ENCODE assay signal across 10 mouse cellular contexts in the genomic region with DNA sequence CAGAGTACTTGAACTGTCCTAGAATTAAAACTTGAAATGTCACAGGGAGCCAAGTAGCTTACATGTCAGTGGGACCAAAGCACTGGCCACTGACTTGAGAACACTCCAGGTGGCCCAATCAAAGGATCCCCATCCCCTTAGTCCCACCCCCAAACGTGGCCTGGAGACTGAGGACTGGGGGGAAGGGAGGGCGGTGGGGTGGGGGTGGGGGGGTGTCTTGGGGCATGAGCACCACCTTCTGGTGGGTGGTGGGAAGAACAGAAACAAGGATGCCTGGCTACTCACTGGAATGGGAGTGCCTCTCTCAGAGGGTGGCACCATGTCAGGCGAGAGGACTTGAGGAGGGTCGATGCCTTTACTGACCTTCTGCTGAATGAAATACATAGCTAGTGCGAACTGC. TPM values are rescaled to one million over a fixed set of nuclear protein-coding genes. Genes with fewer than 3 reads are reported as not detected.
DNase-seq lines count a peak whose midpoint lies in the region; ATAC-seq and TF ChIP-seq lines count a peak whose summit lies in the region.
"Had no signal": no experiment of that assay in that cellular context is flagged by ENCODE, and none has a peak within 500 bp of the region (broad histone marks: within the 10 kb centered on the region; RNA-seq: fewer than 3 reads in every experiment).

No protein-coding gene starts in this region.

- TF ChIP-seq EP300 in MEL (IDR thresholded peaks at IDR 0.05; ENCODE audit: low read depth in 1 of 2, low read length in 2 of 2): no peak

- peaks cover 33% of the 10 kb centered on the region for H3K36me3 ChIP-seq in hindbrain, embryonic 11.5 days (ENCODE audit: control insufficient read depth, insufficient read depth, low read length)
- H3K36me3 ChIP-seq in hindbrain, embryonic 10.5 days: peaks cover 100% of the 10 kb centered on the region
- H3K36me3 ChIP-seq in midbrain, embryonic 12.5 days: peaks cover 100% of the 10 kb centered on the region
- peaks cover 100% of the 10 kb centered on the region for H3K36me3 ChIP-seq in midbrain, embryonic 10.5 days
- peaks cover 0 to 4% of the 10 kb centered on the region in 2 experiments; a peak in 2 of 4 replicates for H3K36me3 ChIP-seq in MEL (ENCODE audit: control insufficient read depth in 1 of 2, insufficient read depth in 2 of 2, low read length in 2 of 2)

- H3K4me3 ChIP-seq in hindbrain, embryonic 11.5 days (ENCODE audit: low read depth, low read length): no peak overlapping the region
- H3K4me3 ChIP-seq in hindbrain, embryonic 10.5 days: no peak overlapping the region
- no peak overlapping the region for H3K4me3 ChIP-seq in midbrain, embryonic 12.5 days
- H3K4me3 ChIP-seq in midbrain, embryonic 10.5 days: no peak overlapping the region
- no peak overlapping the region for H3K4me3 ChIP-seq in MEL (ENCODE audit: control insufficient read depth in 1 of 2, insufficient read depth in 1 of 2, low read depth in 2 of 2, low read length in 2 of 2)
- H3K4me3 ChIP-seq: hindbrain, embryonic 13.5 days; megakaryocyte, embryonic 14.5 days had no signal

- peak; percentile 12 for DNase-seq in hindbrain, embryonic 11.5 days (ENCODE audit: low spot score)
- DNase-seq in hindbrain, embryonic 10.5 days (ENCODE audit: low spot score): no peak
- DNase-seq in midbrain, embryonic 10.5 days (ENCODE audit: low spot score): no peak
- DNase-seq in MEL (ENCODE audit: low read depth, low spot score): peak; percentile 16
- DNase-seq in T-cell, adult 2 months (ENCODE audit: low spot score): no peak

- WGBS in hindbrain, embryonic 11.5 days: 56% methylated on average over 5 of the region's 5 CpGs
- WGBS in hindbrain, embryonic 10.5 days: 54% methylated on average over 5 of the region's 5 CpGs
- 58% methylated on average over 5 of the region's 5 CpGs for WGBS in midbrain, embryonic 12.5 days
- WGBS in midbrain, embryonic 10.5 days: 51% methylated on average over 5 of the region's 5 CpGs

- no peak overlapping the region for H3K27ac ChIP-seq in hindbrain, embryonic 11.5 days (ENCODE audit: low read depth, low read length)
- H3K27ac ChIP-seq in hindbrain, embryonic 10.5 days: no peak overlapping the region
- no peak overlapping the region for H3K27ac ChIP-seq in midbrain, embryonic 12.5 days (replicated peaks)
- no peak overlapping the region for H3K27ac ChIP-seq in midbrain, embryonic 10.5 days (replicated peaks)
- no peak overlapping the region for H3K27ac ChIP-seq in MEL (ENCODE audit: control insufficient read depth, low read depth, low read length)
- H3K27ac ChIP-seq: hindbrain, embryonic 13.5 days had no signal

- no peak overlapping the region for H3K4me2 ChIP-seq in hindbrain, embryonic 11.5 days (replicated peaks; ENCODE audit: low read depth, low read length)
- H3K4me2 ChIP-seq in midbrain, embryonic 12.5 days (replicated peaks): no peak overlapping the region
- H3K4me2 ChIP-seq: hindbrain, embryonic 13.5 days had no signal

- TF ChIP-seq POLR2A in MEL (IDR thresholded peaks at IDR 0.05; ENCODE audit: control insufficient read depth in 1 of 2, insufficient read depth in 1 of 2, low read depth in 1 of 2, low read length in 2 of 2, poor library complexity in 1 of 2): no peak

- no peaks in the 10 kb centered on the region for H3K9me3 ChIP-seq in hindbrain, embryonic 11.5 days (ENCODE audit: control insufficient read depth, low read length)
- no peaks in the 10 kb centered on the region for H3K9me3 ChIP-seq in hindbrain, embryonic 10.5 days
- no peaks in the 10 kb centered on the region for H3K9me3 ChIP-seq in midbrain, embryonic 12.5 days
- no peaks in the 10 kb centered on the region for H3K9me3 ChIP-seq in midbrain, embryonic 10.5 days (replicated peaks)
- no peaks in the 10 kb centered on the region for H3K9me3 ChIP-seq in MEL (replicated peaks; ENCODE audit: insufficient read depth, low read length)
- H3K9me3 ChIP-seq: hindbrain, embryonic 13.5 days; megakaryocyte, embryonic 14.5 days had no signal

- no peaks in the 10 kb centered on the region for H3K4me1 ChIP-seq in hindbrain, embryonic 11.5 days (replicated peaks; ENCODE audit: control insufficient read depth, insufficient read depth, low read length)
- H3K4me1 ChIP-seq in hindbrain, embryonic 10.5 days (replicated peaks): no peaks in the 10 kb centered on the region
- no peaks in the 10 kb centered on the region for H3K4me1 ChIP-seq in midbrain, embryonic 12.5 days
- no peaks in the 10 kb centered on the region for H3K4me1 ChIP-seq in midbrain, embryonic 10.5 days
- H3K4me1 ChIP-seq in MEL (ENCODE audit: control insufficient read depth in 1 of 2, insufficient read depth in 2 of 2, low read length in 2 of 2): no peaks in the 10 kb centered on the region
- H3K4me1 ChIP-seq: hindbrain, embryonic 13.5 days had no signal

- TF ChIP-seq RAD21 in MEL (IDR thresholded peaks at IDR 0.05; ENCODE audit: low read depth, low read length): no peak

- ATAC-seq in hindbrain, embryonic 11.5 days (ENCODE audit: low FRiP score): no peak
- ATAC-seq in midbrain, embryonic 12.5 days (ENCODE audit: low FRiP score, low read depth): 0 out of 2 replicates have a peak, but pooled peaks have one; percentile 49
- peak; percentile 35; the same call in 1 of the 2 replicates for ATAC-seq in megakaryocyte, adult 5-6 weeks (ENCODE audit: poor library complexity, severe bottlenecking)
- ATAC-seq: activated CD4-positive, CD25-positive, alpha-beta regulatory T cell, adult 4 months had no signal

- no peaks in the 10 kb centered on the region for H3K27me3 ChIP-seq in hindbrain, embryonic 11.5 days (ENCODE audit: control insufficient read depth, insufficient read depth, low read length)
- no peaks in the 10 kb centered on the region for H3K27me3 ChIP-seq in hindbrain, embryonic 10.5 days (ENCODE audit: insufficient read depth, poor library complexity, severe bottlenecking)
- no peaks in the 10 kb centered on the region for H3K27me3 ChIP-seq in midbrain, embryonic 12.5 days
- no peaks in the 10 kb centered on the region for H3K27me3 ChIP-seq in midbrain, embryonic 10.5 days (ENCODE audit: low read depth, poor library complexity, severe bottlenecking)
- no peaks in the 10 kb centered on the region for H3K27me3 ChIP-seq in MEL (ENCODE audit: control insufficient read depth in 1 of 2, insufficient read depth in 2 of 2, low read length in 2 of 2)
- H3K27me3 ChIP-seq: hindbrain, embryonic 13.5 days; megakaryocyte, embryonic 14.5 days had no signal

- H3K9ac ChIP-seq in hindbrain, embryonic 11.5 days (ENCODE audit: low read depth, low read length): no peak overlapping the region
- no peak overlapping the region for H3K9ac ChIP-seq in midbrain, embryonic 12.5 days (replicated peaks)
- H3K9ac ChIP-seq in MEL (ENCODE audit: control insufficient read depth, low read depth, low read length, poor library complexity, severe bottlenecking): no peak overlapping the region
- H3K9ac ChIP-seq: hindbrain, embryonic 13.5 days had no signal

- H3K79me2 ChIP-seq in MEL (ENCODE audit: control insufficient read depth, insufficient read depth, low read length, poor library complexity): no peaks in the 10 kb centered on the region

- TF ChIP-seq CTCF in MEL (IDR thresholded peaks at IDR 0.05 in 2 of 3, conservative IDR thresholded peaks at IDR 0.05 in 1 of 3; ENCODE audit: control insufficient read depth in 1 of 3, insufficient read depth in 1 of 3, low read depth in 2 of 3, low read length in 3 of 3, poor library complexity in 1 of 3, severe bottlenecking in 1 of 3): peak; percentile 22 to 70 (median 26); a peak in 4 of 6 replicates

TF ChIP-seq in MEL, 35 proteins besides CTCF, POLR2A, EP300 and RAD21:
- no peak for TF ChIP-seq JUND (IDR thresholded peaks at IDR 0.05; ENCODE audit: low read depth, low read length)

RNA-seq across cellular contexts. Expression of gene Eps15l1, which starts 38.9 kb away (rescaled TPM):
- 73.4 and 75.9 TPM in 2 replicates for polyA plus RNA-seq in hindbrain, embryonic 11.5 days (2014; fragmentation: Nextera tagmentation; extraction: Ambion mirVana)
- 73.8 and 74.3 TPM in 2 replicates for polyA plus RNA-seq in hindbrain, embryonic 10.5 days (2016; fragmentation: Nextera tagmentation; extraction: Ambion mirVana)
- polyA plus RNA-seq in midbrain, embryonic 12.5 days (2016; fragmentation: Nextera tagmentation; extraction: Ambion mirVana): 72.9 and 73.2 TPM in 2 replicates
- polyA plus RNA-seq in midbrain, embryonic 10.5 days (2016; fragmentation: Nextera tagmentation; extraction: Ambion mirVana): 71.2 and 77.2 TPM in 2 replicates
- 18.6 and 19.1 TPM in 2 replicates for total RNA-seq in MEL (2012; rRNA removed)
- 10 to 100 TPM in 1 of 2 experiments, not detected in 1; 40.8 TPM for polyA plus RNA-seq in MEL (2012; ENCODE audit: insufficient read depth in 1 of 2, insufficient read length in 2 of 2, low read depth in 1 of 2, low replicate concordance in 2 of 2, missing spikeins in 1 of 2)
- 45.7 and 53.4 TPM in 2 replicates for total RNA-seq in megakaryocyte, adult 5-6 weeks (2015)
- 41.9 and 46.5 TPM in 2 replicates for total RNA-seq in megakaryocyte, adult 5-6 weeks (2017)

Comparison
In these comparisons a context has a peak if more than half of its experiments do, and no peak if none do; other contexts are left out.
1. DNase-seq: peak in hindbrain, embryonic 11.5 days (single experiment) and MEL (single experiment); none in hindbrain, embryonic 10.5 days (single experiment), midbrain, embryonic 10.5 days (single experiment) and T-cell, adult 2 months (single experiment).